Mouse (Mus musculus): Measurements from ENCODE around the gene Pgbd1. TPM values are rescaled to one million over a fixed set of nuclear protein-coding genes. Genes with fewer than 3 reads are reported as not detected.
A peak's percentile ranks its signal among the peaks of the same experiment; 100 is the strongest.

Gene Pgbd1
- polyA plus RNA-seq, 1 experiment from 2014 or later, result 0.39 TPM

DNA sequence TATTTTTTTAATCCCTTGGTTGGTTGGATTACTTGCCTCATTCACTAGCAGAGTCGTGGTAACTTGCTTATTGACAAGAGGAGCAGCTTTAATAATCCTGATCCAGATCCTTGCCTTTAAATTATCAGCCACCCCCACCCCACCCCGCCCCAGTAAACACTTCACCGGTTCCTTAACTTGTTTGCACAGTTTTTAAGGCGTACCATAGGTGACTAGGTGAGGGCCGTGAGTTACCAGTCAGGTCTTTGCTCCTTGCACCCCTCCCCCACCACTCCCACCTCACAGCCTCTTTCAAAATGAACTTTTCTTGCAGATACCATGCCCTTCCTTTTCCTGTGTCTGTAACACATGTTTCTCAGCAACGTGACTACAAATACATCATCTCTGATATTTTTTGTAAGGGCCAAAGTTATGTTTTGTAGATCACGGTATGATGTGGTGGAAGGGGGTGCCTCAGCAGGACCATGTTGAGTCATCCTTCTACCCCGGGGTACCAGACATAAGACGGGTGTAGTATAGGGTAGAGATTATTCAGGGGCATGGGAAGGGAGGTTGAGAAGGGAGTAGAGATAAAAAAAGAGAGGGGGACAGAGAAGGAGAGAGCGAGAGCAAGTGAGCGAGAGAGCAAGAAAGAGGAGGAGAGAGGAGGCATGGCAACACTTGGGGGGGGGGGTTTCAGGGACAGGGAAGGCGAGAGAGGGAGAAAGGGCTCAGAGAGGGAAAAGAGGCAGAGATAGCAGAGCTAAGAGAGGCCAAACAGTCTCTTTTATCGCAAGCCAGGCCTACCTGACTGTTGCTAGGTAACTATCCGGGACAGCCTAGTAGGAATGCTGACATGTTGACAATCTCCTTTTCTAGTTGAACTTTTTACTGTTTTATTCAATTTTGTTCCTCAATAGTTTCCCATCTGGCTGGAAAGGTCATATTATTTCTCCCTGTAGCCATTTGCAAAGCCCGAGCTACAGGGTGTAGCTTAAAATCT is 26.3 kb downstream of the Pgbd1 start:
- H3K9ac ChIP-seq (replicated peaks), result peak overlapping the region; percentile 41
- H3K4me2 ChIP-seq (ENCODE audit: low read depth, low read length), result peak overlapping the region; percentile 61
- no peak for TF ChIP-seq CTCF (IDR thresholded peaks at IDR 0.05; ENCODE audit: low read depth)
- TF ChIP-seq EP300 (IDR thresholded peaks at IDR 0.05; ENCODE audit: low read depth), result peak; percentile 67; the same call in 1 of the 2 replicates
- no peaks in the 10 kb centered on the region for H3K9me3 ChIP-seq (ENCODE audit: low read length)
- peak; percentile 66 for ATAC-seq
- H3K36me3 ChIP-seq (replicated peaks; ENCODE audit: insufficient read depth, low read length), result no peaks in the 10 kb centered on the region
- 43% methylated on average over 15 of the region's 15 CpGs for WGBS (ENCODE audit: insufficient replicate concordance)
- DNase-seq, result no peak
- H3K4me1 ChIP-seq (ENCODE audit: insufficient read depth), result peaks cover 20% of the 10 kb centered on the region; the same call in 1 of the 2 replicates
- peak overlapping the region; percentile 82 for H3K27ac ChIP-seq (ENCODE audit: low read depth)
- H3K4me3 ChIP-seq (ENCODE audit: low read depth, low read length), result 0 out of 2 replicates have a peak overlapping the region, but pooled peaks have one; percentile 8
- no peaks in the 10 kb centered on the region for H3K27me3 ChIP-seq (ENCODE audit: insufficient read depth, low read length)

DNA sequence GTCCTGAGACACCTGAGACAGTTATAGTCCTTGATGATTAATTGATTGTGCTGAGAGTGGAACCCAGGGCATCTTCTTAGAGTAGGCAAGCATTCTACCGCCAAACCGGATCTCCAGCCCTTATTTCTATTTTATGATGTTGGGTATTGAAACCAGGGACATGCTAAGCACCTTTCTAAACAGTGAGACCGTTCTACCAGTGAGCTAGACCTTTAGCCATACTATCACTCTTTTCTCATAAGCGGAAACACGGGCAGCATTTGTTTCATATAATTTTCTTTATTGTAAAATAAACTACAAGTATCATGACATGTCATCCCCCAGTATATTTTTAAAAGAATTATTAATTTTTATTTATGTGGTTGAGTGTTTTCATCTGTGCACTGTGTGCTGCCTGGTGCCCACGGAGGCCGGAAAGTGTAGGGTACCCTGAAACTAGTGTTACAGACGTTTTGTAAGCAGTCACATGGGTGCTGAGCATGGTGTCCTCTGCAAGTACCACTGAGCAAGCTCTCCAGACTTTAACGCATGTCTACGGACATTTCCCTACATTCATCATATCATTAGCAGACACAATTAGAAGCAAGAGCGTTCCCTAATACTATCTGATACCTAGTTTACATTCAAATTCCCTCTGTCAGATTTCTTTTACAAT is 31.9 kb downstream of the Pgbd1 start:
- DNase-seq, result no peak
- Histone ChIP-seq H3K9ac (replicated peaks) (peak overlapping the region; percentile 67), H3K9me3 (ENCODE audit: low read length) (no peaks in the 10 kb centered on the region), H3K36me3 (replicated peaks; ENCODE audit: insufficient read depth, low read length) (no peaks in the 10 kb centered on the region), H3K4me1 (ENCODE audit: insufficient read depth) (peaks cover 16% of the 10 kb centered on the region), H3K4me3 (ENCODE audit: low read depth, low read length) (peak overlapping the region; percentile 58), H3K27ac (ENCODE audit: low read depth) (peak overlapping the region; percentile 81; the same call in 1 of the 2 replicates), H3K27me3 (ENCODE audit: insufficient read depth, low read length) (no peaks in the 10 kb centered on the region), H3K4me2 (ENCODE audit: low read depth, low read length) (peak overlapping the region; percentile 86)
- TF ChIP-seq CTCF (IDR thresholded peaks at IDR 0.05; ENCODE audit: low read depth), result no peak
- no peak for TF ChIP-seq EP300 (IDR thresholded peaks at IDR 0.05; ENCODE audit: low read depth)
- WGBS (ENCODE audit: insufficient replicate concordance), result 58% methylated on average over 11 of the region's 11 CpGs
- no peak; the same call in 1 of the 2 replicates for ATAC-seq

DNA sequence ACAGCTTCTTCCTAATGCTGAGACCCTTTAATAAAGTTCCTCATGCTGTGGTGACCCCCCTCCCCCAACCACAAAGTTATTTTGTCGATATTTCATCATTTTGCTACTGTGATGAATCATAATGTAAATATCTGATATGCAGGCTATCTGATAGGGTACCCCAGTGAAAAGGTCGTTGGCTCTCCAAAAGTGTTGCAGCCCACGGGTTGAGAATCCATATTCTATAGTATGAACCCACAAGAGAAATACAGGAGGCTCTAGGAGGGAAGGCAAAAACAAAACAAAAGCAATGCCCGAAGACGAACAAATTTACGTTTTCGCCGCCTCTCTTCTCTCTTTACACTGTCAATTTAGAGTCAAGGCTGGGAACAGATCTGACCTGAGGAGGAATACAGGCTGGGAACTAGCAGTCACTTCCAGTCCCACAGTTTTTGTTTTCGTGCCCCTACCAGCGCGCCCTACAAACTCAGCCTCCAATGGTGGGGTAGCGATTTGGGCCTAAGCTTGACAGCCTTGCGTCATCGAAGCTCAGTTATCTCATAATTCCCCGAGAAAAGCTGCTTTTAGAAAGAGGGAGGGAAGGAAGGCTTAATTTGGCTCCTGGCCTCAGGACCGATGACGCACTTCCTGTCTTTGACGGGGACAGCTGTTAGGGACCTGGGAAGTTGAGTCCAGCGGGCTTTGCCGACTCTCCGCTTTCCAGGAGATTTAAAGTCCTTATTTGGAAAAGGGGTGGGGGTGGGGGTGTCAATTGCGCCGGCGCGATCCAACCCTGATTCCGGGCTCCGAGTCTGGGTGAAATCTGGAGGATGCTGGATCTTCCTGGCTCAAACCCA is 32.7 kb downstream of the Pgbd1 start:
- peak; percentile 97 for ATAC-seq
- no peaks in the 10 kb centered on the region for H3K9me3 ChIP-seq (ENCODE audit: low read length)
- H3K4me3 ChIP-seq (ENCODE audit: low read depth, low read length), result peak overlapping the region; percentile 58
- H3K36me3 ChIP-seq (replicated peaks; ENCODE audit: insufficient read depth, low read length), result no peaks in the 10 kb centered on the region
- peak; percentile 45 for TF ChIP-seq EP300 (IDR thresholded peaks at IDR 0.05; ENCODE audit: low read depth)
- no peak for TF ChIP-seq CTCF (IDR thresholded peaks at IDR 0.05; ENCODE audit: low read depth)
- H3K27me3 ChIP-seq (ENCODE audit: insufficient read depth, low read length), result no peaks in the 10 kb centered on the region
- H3K4me1 ChIP-seq (ENCODE audit: insufficient read depth), result peaks cover 12% of the 10 kb centered on the region; the same call in 1 of the 2 replicates
- peak overlapping the region; percentile 86 for H3K4me2 ChIP-seq (ENCODE audit: low read depth, low read length)
- H3K27ac ChIP-seq (ENCODE audit: low read depth), result peak overlapping the region; percentile 81
- H3K9ac ChIP-seq (replicated peaks), result peak overlapping the region; percentile 67
- peak; percentile 79 for DNase-seq
- WGBS (ENCODE audit: insufficient replicate concordance), result 3% methylated on average over 27 of the region's 27 CpGs

DNA sequence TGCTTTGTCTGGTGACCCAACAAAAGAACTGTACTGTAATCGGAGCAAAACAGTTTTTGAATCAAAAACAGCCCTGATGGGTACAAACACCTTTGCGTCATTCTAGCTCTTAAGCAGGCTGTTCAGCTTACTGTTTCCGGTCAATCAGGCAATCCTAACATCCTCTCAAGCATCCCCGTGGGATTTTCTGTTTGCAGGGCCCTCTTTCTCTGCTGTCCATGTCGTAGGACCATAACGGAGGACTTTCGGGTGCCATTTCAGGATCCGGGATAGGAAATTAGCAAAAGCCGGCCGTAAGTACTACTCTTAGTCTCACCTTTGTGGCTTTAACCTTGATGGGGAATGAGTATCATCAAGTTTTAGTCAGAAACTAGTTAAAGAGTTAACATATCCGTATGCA is 33.5 kb downstream of the Pgbd1 start:
- WGBS (ENCODE audit: insufficient replicate concordance), result 86% methylated on average over 11 of the region's 11 CpGs
- no peak for ATAC-seq
- Histone ChIP-seq H3K9ac (replicated peaks) (no peak overlapping the region), H3K36me3 (replicated peaks; ENCODE audit: insufficient read depth, low read length) (no peaks in the 10 kb centered on the region), H3K4me3 (ENCODE audit: low read depth, low read length) (no peak overlapping the region), H3K27me3 (ENCODE audit: insufficient read depth, low read length) (no peaks in the 10 kb centered on the region), H3K9me3 (ENCODE audit: low read length) (no peaks in the 10 kb centered on the region), H3K4me2 (ENCODE audit: low read depth, low read length) (no peak overlapping the region), H3K27ac (ENCODE audit: low read depth) (no peak overlapping the region), H3K4me1 (ENCODE audit: insufficient read depth) (peaks cover 12% of the 10 kb centered on the region; the same call in 1 of the 2 replicates)
- no peak for DNase-seq
- TF ChIP-seq CTCF (IDR thresholded peaks at IDR 0.05; ENCODE audit: low read depth), result no peak

DNA sequence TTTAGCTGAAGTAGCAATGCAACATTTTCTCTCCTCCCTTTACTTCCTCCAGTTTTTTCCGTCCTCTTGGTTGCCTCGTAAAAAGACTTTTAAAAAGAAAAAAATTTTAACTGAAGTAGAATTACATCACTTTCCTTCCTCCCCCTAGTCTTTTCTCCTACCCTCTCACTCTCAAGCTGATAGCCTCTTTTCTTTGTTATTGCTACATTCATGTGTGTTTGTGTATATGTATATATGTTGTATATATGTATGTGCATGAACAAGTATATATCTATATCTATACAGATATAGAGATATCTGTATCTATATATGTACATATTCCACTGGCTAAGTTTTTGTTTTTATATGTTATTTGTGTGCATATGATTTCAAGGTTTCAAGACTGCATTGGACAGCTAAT is 38.0 kb downstream of the Pgbd1 start:
- peaks cover 12% of the 10 kb centered on the region for H3K4me1 ChIP-seq (ENCODE audit: insufficient read depth)
- TF ChIP-seq EP300 (IDR thresholded peaks at IDR 0.05; ENCODE audit: low read depth) (0 out of 2 replicates have a peak, but pooled peaks have one; percentile 2), CTCF (IDR thresholded peaks at IDR 0.05; ENCODE audit: low read depth) (no peak)
- H3K9me3 ChIP-seq (ENCODE audit: low read length), result no peaks in the 10 kb centered on the region
- WGBS (ENCODE audit: insufficient replicate concordance), result 0% methylated on average over 2 of the region's 2 CpGs
- peaks cover 9% of the 10 kb centered on the region for H3K36me3 ChIP-seq (replicated peaks; ENCODE audit: insufficient read depth, low read length)
- H3K27ac ChIP-seq (ENCODE audit: low read depth), result 0 out of 2 replicates have a peak overlapping the region, but pooled peaks have one; percentile 82
- peak overlapping the region; percentile 86 for H3K9ac ChIP-seq (replicated peaks)
- H3K4me2 ChIP-seq (ENCODE audit: low read depth, low read length), result peak overlapping the region; percentile 76
- H3K27me3 ChIP-seq (ENCODE audit: insufficient read depth, low read length), result no peaks in the 10 kb centered on the region
- peak overlapping the region; percentile 81 for H3K4me3 ChIP-seq (ENCODE audit: low read depth, low read length)
- DNase-seq, result no peak
- peak; percentile 22 for ATAC-seq
